Mouse (Mus musculus): ENCODE measurements at regions not wholly inside any gene's neighbourhood (a gene's known extent, or its start where the extent isn't known, plus 50 kb on each side); places are given as distances from the start of the nearest gene placed in this dataset.

- no peak overlapping the region for H3K27ac ChIP-seq (ENCODE audit: insufficient read depth, low read depth, low read length)
Observed at GRCm38 (mm10) chr1:184530606-184531320, 201.7 kb downstream of the Hlx start.

GRCm38 (mm10) chr1:184525740-184526139 is 206.7 kb downstream of the Hlx start:
- Histone ChIP-seq H3K4me3 (ENCODE audit: insufficient read depth, low read length) (no peak overlapping the region), H3K4me1 (ENCODE audit: control insufficient read depth, insufficient read depth, low read length) (peaks cover 4% of the 10 kb centered on the region), H3K27ac (ENCODE audit: insufficient read depth, low read depth, low read length) (no peak overlapping the region)
- no peak for TF ChIP-seq CTCF (IDR thresholded peaks at IDR 0.05; ENCODE audit: low read depth, low read length)
- TF ChIP-seq POLR2A (IDR thresholded peaks at IDR 0.05; ENCODE audit: borderline replicate concordance, low read depth, low read length), result no peak

More at GRCm38 (mm10) chr1:184530606-184531320, 201.7 kb downstream of the Hlx start:
- no peak for TF ChIP-seq CTCF (IDR thresholded peaks at IDR 0.05; ENCODE audit: low read depth, low read length)
- TF ChIP-seq POLR2A (IDR thresholded peaks at IDR 0.05; ENCODE audit: borderline replicate concordance, low read depth, low read length), result no peak
- Histone ChIP-seq H3K4me3 (ENCODE audit: insufficient read depth, low read length) (no peak overlapping the region), H3K4me1 (ENCODE audit: control insufficient read depth, insufficient read depth, low read length) (peaks cover 31% of the 10 kb centered on the region)

GRCm38 (mm10) chr1:184519551-184519950 is 212.9 kb downstream of the Hlx start:
- Histone ChIP-seq H3K4me3 (ENCODE audit: insufficient read depth, low read length) (no peak overlapping the region), H3K4me1 (ENCODE audit: control insufficient read depth, insufficient read depth, low read length) (no peaks in the 10 kb centered on the region), H3K27ac (ENCODE audit: insufficient read depth, low read depth, low read length) (no peak overlapping the region)
- TF ChIP-seq POLR2A (IDR thresholded peaks at IDR 0.05; ENCODE audit: borderline replicate concordance, low read depth, low read length), result no peak
- TF ChIP-seq CTCF (IDR thresholded peaks at IDR 0.05; ENCODE audit: low read depth, low read length), result no peak

GRCm38 (mm10) chr1:184504663-184505062 is 227.8 kb downstream of the Hlx start:
- no peak overlapping the region for H3K4me3 ChIP-seq (ENCODE audit: insufficient read depth, low read length)
- TF ChIP-seq CTCF (IDR thresholded peaks at IDR 0.05; ENCODE audit: low read depth, low read length), result no peak
- H3K27ac ChIP-seq (ENCODE audit: insufficient read depth, low read depth, low read length), result no peak overlapping the region
- H3K4me1 ChIP-seq (ENCODE audit: control insufficient read depth, insufficient read depth, low read length), result no peaks in the 10 kb centered on the region

- TF ChIP-seq CTCF (IDR thresholded peaks at IDR 0.05; ENCODE audit: low read depth, low read length), result no peak
- TF ChIP-seq POLR2A (IDR thresholded peaks at IDR 0.05; ENCODE audit: borderline replicate concordance, low read depth, low read length), result no peak
- Histone ChIP-seq H3K4me3 (ENCODE audit: insufficient read depth, low read length) (no peak overlapping the region), H3K27ac (ENCODE audit: insufficient read depth, low read depth, low read length) (no peak overlapping the region), H3K4me1 (ENCODE audit: control insufficient read depth, insufficient read depth, low read length) (no peaks in the 10 kb centered on the region)
Observed at GRCm38 (mm10) chr1:184503827-184504355, 228.5 kb downstream of the Hlx start.

- Histone ChIP-seq H3K4me1 (ENCODE audit: control insufficient read depth, insufficient read depth, low read length) (no peaks in the 10 kb centered on the region), H3K27ac (ENCODE audit: insufficient read depth, low read depth, low read length) (no peak overlapping the region), H3K4me3 (ENCODE audit: insufficient read depth, low read length) (no peak overlapping the region)
- TF ChIP-seq CTCF (IDR thresholded peaks at IDR 0.05; ENCODE audit: low read depth, low read length) (no peak), POLR2A (IDR thresholded peaks at IDR 0.05; ENCODE audit: borderline replicate concordance, low read depth, low read length) (no peak)
Observed at GRCm38 (mm10) chr1:184500702-184501101, 231.7 kb downstream of the Hlx start.

GRCm38 (mm10) chr1:184498909-184499525 is 233.4 kb downstream of the Hlx start:
- Histone ChIP-seq H3K4me3 (ENCODE audit: insufficient read depth, low read length) (no peak overlapping the region), H3K4me1 (ENCODE audit: control insufficient read depth, insufficient read depth, low read length) (no peaks in the 10 kb centered on the region), H3K27ac (ENCODE audit: insufficient read depth, low read depth, low read length) (no peak overlapping the region)
- TF ChIP-seq POLR2A (IDR thresholded peaks at IDR 0.05; ENCODE audit: borderline replicate concordance, low read depth, low read length) (no peak), CTCF (IDR thresholded peaks at IDR 0.05; ENCODE audit: low read depth, low read length) (no peak)

GRCm38 (mm10) chr1:184497007-184497406 is 235.4 kb downstream of the Hlx start:
- no peak overlapping the region for H3K4me3 ChIP-seq (ENCODE audit: insufficient read depth, low read length)
- H3K27ac ChIP-seq (ENCODE audit: insufficient read depth, low read depth, low read length), result no peak overlapping the region
- no peak for TF ChIP-seq CTCF (IDR thresholded peaks at IDR 0.05; ENCODE audit: low read depth, low read length)
- TF ChIP-seq POLR2A (IDR thresholded peaks at IDR 0.05; ENCODE audit: borderline replicate concordance, low read depth, low read length), result no peak
- no peaks in the 10 kb centered on the region for H3K4me1 ChIP-seq (ENCODE audit: control insufficient read depth, insufficient read depth, low read length)

GRCm38 (mm10) chr1:184493811-184494210 is 238.6 kb downstream of the Hlx start:
- H3K27ac ChIP-seq (ENCODE audit: insufficient read depth, low read depth, low read length), result no peak overlapping the region
- no peak for TF ChIP-seq POLR2A (IDR thresholded peaks at IDR 0.05; ENCODE audit: borderline replicate concordance, low read depth, low read length)
- no peak for TF ChIP-seq CTCF (IDR thresholded peaks at IDR 0.05; ENCODE audit: low read depth, low read length)
- H3K4me3 ChIP-seq (ENCODE audit: insufficient read depth, low read length), result no peak overlapping the region
- H3K4me1 ChIP-seq (ENCODE audit: control insufficient read depth, insufficient read depth, low read length), result no peaks in the 10 kb centered on the region

- no peak overlapping the region for H3K27ac ChIP-seq (ENCODE audit: insufficient read depth, low read depth, low read length)
- H3K4me1 ChIP-seq (ENCODE audit: control insufficient read depth, insufficient read depth, low read length), result no peaks in the 10 kb centered on the region
- TF ChIP-seq POLR2A (IDR thresholded peaks at IDR 0.05; ENCODE audit: borderline replicate concordance, low read depth, low read length), result no peak
- no peak for TF ChIP-seq CTCF (IDR thresholded peaks at IDR 0.05; ENCODE audit: low read depth, low read length)
- H3K4me3 ChIP-seq (ENCODE audit: insufficient read depth, low read length), result no peak overlapping the region
Observed at GRCm38 (mm10) chr1:184492115-184492514, 240.3 kb downstream of the Hlx start.

Data from bone marrow macrophage, adult 2 months (primary cell).